Mouse (Mus musculus) C2C12 (cell line): ENCODE measurements around the gene Twist2. TPM values are rescaled to one million over a fixed set of nuclear protein-coding genes. Genes with fewer than 3 reads are reported as not detected.

Source experiments
- H3K27me3 ChIP-seq: one replicate; pipeline ENCODE4 v1.6.1; 2011; ENCODE audit not compliant: control insufficient read depth, insufficient read depth, insufficient read length
- H3K36me3 ChIP-seq: one replicate; pipeline ENCODE4 v1.6.1; 2011; ENCODE audit not compliant: control insufficient read depth, insufficient read depth
- H3K4me3 ChIP-seq: one replicate; pipeline ENCODE4 v1.5.1; 2011; ENCODE audit warnings: mild to moderate bottlenecking, control low read depth; ENCODE audit not compliant: poor library complexity, insufficient read depth, severe bottlenecking
- H3K79me2 ChIP-seq: one replicate; pipeline ENCODE4 v1.6.1; 2011; ENCODE audit not compliant: control insufficient read depth, insufficient read depth
- H3K79me3 ChIP-seq: one replicate; pipeline ENCODE4 v1.6.1; 2011; ENCODE audit warnings: low read depth, control low read depth
- H3ac ChIP-seq: one replicate; pipeline ENCODE3; 2011; ENCODE audit warnings: low read depth; ENCODE audit not compliant: control insufficient read depth, insufficient read length
- CEBPB ChIP-seq: IDR thresholded peaks from one replicate; pipeline ENCODE4 v1.6.1; 2011; ENCODE audit warnings: low read depth, mild to moderate bottlenecking, control low read depth, moderate library complexity
- CTCF ChIP-seq: IDR thresholded peaks from one replicate; pipeline ENCODE4 v1.5.1; 2011; ENCODE audit not compliant: control insufficient read depth, insufficient read depth, insufficient read length
- FOSL1 ChIP-seq: IDR thresholded peaks from one replicate; pipeline ENCODE4 v1.8.0; 2011; ENCODE audit warnings: mild to moderate bottlenecking, low read length; ENCODE audit not compliant: poor library complexity, insufficient read depth, severe bottlenecking
- MAX ChIP-seq: IDR thresholded peaks from one replicate; pipeline ENCODE4 v1.6.1; 2011; ENCODE audit warnings: mild to moderate bottlenecking, control low read depth
- MYOD1 ChIP-seq: IDR thresholded peaks from one replicate; pipeline ENCODE4 v1.6.1; 2011; ENCODE audit warnings: low read depth; ENCODE audit not compliant: control insufficient read depth, insufficient read length
- MYOG ChIP-seq: IDR thresholded peaks from one replicate; pipeline ENCODE4 v1.6.1; 2011; ENCODE audit not compliant: control insufficient read depth, insufficient read length; ENCODE audit errors: extremely low read depth
- USF1 ChIP-seq: IDR thresholded peaks from one replicate; pipeline ENCODE4 v1.6.1; 2011; ENCODE audit warnings: low read depth, mild to moderate bottlenecking, control low read depth, moderate library complexity
- polyA plus RNA-seq: library from polyadenylated mRNA; unstranded; fragments of >200 nt; fragmentation: generic; extraction: Trizol; gene quantifications from one replicate; pipeline ENCODE4 v1.2.1, GENCODE M21; 2012; ENCODE audit warnings: missing spikeins

Gene Twist2
- polyA plus RNA-seq, 1 experiment, result 65.4 TPM

DNA sequence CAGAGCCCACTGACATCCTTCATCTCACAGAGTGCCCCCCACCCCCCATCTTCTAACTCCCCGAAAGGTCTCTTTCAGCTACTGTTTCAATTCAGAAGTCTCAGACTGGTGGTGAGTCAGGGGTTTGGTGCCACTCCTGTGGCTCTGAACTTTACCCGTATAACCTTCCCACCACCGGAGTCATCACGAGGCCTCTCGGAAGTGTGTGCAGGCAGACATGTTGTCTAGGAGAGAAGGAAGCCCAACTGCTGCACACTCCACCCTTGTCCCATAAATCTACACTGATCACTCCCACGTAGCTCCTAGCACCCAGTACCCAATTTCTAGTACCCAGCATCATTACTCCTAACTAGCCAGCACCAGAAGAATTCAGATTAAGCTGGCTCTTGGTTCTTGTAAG is 38.3 kb downstream of the Twist2 start:
- Histone ChIP-seq H3ac (no peak overlapping the region), H3K4me3 (no peak overlapping the region), H3K27me3 (no peaks in the 10 kb centered on the region), H3K36me3 (peaks cover 3% of the 10 kb centered on the region), H3K79me2 (peaks cover 95% of the 10 kb centered on the region), H3K79me3 (peaks cover 69% of the 10 kb centered on the region)
- TF ChIP-seq MYOG (no peak), USF1 (no peak), FOSL1 (no peak)

DNA sequence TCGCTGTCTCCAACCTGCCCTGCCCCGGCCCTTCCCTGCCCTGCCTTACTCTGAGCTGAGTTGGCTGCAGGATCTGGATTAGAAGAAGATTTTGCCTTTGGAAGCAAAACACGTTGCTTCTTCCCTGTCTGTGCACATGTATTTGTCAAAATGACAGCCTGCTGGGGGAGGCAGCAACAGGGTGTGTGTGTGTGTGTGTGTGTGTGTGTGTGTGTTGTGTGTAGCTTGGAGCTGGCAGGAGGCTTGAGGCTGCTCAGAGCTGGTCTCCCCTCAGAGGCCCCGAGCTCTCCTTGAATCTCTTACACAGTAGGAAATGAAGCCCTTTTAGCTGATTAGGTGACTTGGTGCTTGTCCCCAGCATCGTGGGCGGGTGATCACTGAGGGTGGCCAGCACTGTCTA is 38.7 kb downstream of the Twist2 start:
- H3ac ChIP-seq, result no peak overlapping the region
- no peak for TF ChIP-seq FOSL1
- TF ChIP-seq MYOD1, result no peak
- TF ChIP-seq MAX, result no peak
- no peak for TF ChIP-seq USF1
- TF ChIP-seq MYOG, result no peak
- no peak for TF ChIP-seq CEBPB
- TF ChIP-seq CTCF, result no peak
- H3K4me3 ChIP-seq, result no peak overlapping the region
- H3K79me2 ChIP-seq, result peaks cover 95% of the 10 kb centered on the region
- no peaks in the 10 kb centered on the region for H3K27me3 ChIP-seq
- H3K79me3 ChIP-seq, result peaks cover 67% of the 10 kb centered on the region
- peaks cover 3% of the 10 kb centered on the region for H3K36me3 ChIP-seq

DNA sequence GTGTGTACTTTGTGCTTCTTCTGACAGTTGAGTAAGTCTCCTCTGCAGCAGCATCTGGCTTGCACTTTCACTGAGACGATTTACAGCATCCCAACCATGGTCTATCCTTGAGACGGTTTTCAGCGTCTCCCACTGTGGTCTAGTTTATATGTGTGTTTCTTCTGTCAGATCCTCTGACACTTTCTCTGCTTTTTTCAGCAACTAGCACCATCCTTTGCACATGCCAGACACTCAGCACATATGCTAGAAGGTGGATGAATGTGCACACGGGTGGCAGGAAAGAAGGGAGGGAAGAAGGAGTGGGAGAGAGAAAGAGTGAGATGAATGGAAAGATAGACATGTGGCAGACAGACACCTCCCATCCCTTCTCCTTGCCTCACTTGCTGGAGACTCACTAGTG is 43.0 kb downstream of the Twist2 start:
- Histone ChIP-seq H3K79me3 (peaks cover 36% of the 10 kb centered on the region), H3K79me2 (peaks cover 72% of the 10 kb centered on the region), H3ac (no peak overlapping the region), H3K4me3 (no peak overlapping the region), H3K36me3 (peaks cover 29% of the 10 kb centered on the region), H3K27me3 (no peaks in the 10 kb centered on the region)
- TF ChIP-seq CTCF (no peak), FOSL1 (no peak), MYOG (no peak), USF1 (no peak), MYOD1 (no peak), CEBPB (no peak), MAX (no peak)

DNA sequence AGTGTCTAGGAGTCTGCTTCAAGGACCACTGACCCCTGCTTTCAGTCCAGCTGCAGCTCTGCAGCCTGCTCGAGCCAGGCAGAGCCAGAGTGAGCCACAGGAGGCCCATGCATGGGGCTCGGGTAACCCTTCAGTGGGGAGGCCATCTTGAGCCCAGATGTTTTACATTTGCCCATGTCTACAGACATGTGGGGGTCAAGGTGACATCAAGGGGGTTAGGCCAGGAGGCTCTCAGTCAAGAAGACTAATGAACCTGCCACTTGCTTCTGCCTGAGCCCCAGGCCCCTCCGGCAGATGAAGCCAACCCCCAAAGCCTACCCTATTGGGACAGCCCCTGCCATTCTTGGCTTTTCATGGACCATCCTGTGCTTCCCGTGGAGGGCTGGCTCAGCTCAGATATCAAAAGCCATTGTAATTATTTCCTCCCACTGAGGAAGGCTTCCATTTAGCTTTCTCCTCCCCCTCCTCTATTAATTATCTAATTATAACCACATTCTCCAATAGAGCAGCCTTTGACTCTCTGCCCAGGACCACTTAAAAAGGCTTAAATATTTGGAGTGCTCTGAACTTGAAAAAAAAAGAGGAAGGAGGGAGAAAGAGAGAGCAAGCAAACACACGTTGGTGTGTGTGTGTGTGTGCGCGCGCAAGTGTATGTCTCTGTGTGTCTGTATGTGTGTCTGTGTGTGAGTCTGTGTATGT is 43.6 kb downstream of the Twist2 start:
- H3K27me3 ChIP-seq, result no peaks in the 10 kb centered on the region
- H3K79me3 ChIP-seq, result peaks cover 31% of the 10 kb centered on the region
- TF ChIP-seq MAX (no peak), MYOG (no peak), CEBPB (no peak), CTCF (no peak), MYOD1 (no peak), USF1 (no peak), FOSL1 (no peak)
- peaks cover 29% of the 10 kb centered on the region for H3K36me3 ChIP-seq
- no peak overlapping the region for H3ac ChIP-seq
- H3K79me2 ChIP-seq, result peaks cover 66% of the 10 kb centered on the region
- H3K4me3 ChIP-seq, result no peak overlapping the region

DNA sequence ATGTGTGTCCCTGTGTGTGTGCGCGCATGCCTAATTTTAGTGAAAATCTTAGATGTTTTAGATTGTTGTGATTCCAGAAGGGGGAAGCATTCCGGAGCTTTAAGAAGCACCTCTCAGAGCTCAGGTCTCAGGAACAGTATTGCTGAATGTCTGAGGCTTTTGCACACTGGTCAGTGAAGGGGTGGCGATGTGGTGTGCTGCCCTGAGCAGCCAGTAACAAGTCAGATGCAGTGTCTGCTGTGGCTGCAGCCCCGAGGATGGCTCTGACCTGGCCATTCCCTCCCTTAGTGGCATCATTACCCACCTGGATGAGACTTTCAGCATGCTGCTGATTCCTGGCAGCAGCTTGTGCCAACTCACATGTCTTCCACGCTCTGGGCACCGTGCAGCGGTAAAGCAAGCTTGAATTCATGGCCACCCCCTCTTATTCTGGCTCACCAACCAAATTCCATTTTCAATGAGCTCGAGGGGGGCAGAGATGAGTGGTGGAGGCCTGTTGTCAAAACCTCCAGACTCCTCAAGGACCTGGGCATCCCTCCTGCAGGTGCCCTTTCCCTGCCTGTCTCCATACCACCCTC is 44.2 kb downstream of the Twist2 start:
- H3K79me3 ChIP-seq, result peaks cover 26% of the 10 kb centered on the region
- no peak overlapping the region for H3ac ChIP-seq
- peaks cover 27% of the 10 kb centered on the region for H3K36me3 ChIP-seq
- TF ChIP-seq MYOD1, result no peak
- no peak for TF ChIP-seq MAX
- TF ChIP-seq CTCF, result no peak
- no peak for TF ChIP-seq USF1
- TF ChIP-seq MYOG, result no peak
- TF ChIP-seq CEBPB, result no peak
- TF ChIP-seq FOSL1, result no peak
- H3K79me2 ChIP-seq, result peaks cover 59% of the 10 kb centered on the region
- H3K27me3 ChIP-seq, result no peaks in the 10 kb centered on the region
- no peak overlapping the region for H3K4me3 ChIP-seq

DNA sequence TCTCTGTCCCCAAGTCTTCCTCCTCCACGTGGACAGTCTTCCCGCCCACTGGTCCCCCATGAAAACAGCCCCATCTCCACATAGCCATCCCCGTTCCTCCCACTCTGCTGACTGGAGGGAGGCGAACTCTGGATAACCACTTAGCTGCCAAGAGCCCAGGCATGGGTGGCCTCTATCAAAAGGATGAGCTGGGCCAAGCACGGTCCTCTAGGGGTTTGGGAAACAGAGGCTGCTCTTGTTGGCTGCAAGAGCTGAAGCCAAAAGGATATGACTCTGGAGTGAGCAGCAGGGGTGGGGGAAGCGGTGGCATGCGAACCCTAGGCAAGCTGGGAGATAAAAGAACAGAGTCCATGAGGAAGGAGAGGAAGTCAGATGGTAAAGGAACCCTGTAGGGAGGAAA is 50.0 kb downstream of the Twist2 start:
- Histone ChIP-seq H3K4me3 (no peak overlapping the region), H3K79me2 (peaks cover 4% of the 10 kb centered on the region), H3K36me3 (peaks cover 26% of the 10 kb centered on the region), H3ac (no peak overlapping the region), H3K27me3 (no peaks in the 10 kb centered on the region), H3K79me3 (no peaks in the 10 kb centered on the region)
- TF ChIP-seq USF1 (no peak), CEBPB (no peak), MYOG (no peak), CTCF (no peak), MYOD1 (no peak), MAX (no peak), FOSL1 (no peak)
